Mouse (Mus musculus): Measurements from ENCODE around the gene Tmem108. TPM values are rescaled to one million over a fixed set of nuclear protein-coding genes. Genes with fewer than 3 reads are reported as not detected.

The Tmem108 gene
- polyA plus RNA-seq, 1 experiment from 2014 or later = 41.5 TPM

DNA sequence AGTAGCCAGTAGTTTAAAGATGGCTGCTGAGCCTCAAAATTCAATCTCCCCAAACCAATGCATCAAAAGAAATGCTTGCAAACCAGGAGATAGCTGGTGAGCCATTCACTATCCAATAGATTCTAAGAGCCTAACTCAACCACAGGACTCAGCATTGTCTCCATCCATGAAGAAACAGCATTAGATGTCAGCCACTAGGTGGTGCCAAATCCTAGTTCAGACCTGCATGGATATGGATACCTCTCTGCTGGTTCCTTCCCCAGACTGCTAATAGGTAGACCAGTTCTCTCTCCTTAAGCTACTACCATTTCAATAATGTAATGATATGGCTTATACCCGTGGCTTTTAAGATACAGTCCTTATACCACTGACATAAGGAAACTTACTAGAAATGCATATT lies 137.0 kb downstream of the Tmem108 start:
- no peak overlapping the region for H3K4me2 ChIP-seq
- no peaks in the 10 kb centered on the region for H3K27me3 ChIP-seq
- H3K4me1 ChIP-seq = peaks cover 19% of the 10 kb centered on the region
- H3K4me3 ChIP-seq = no peak overlapping the region
- H3K9ac ChIP-seq = no peak overlapping the region
- ATAC-seq = peak; percentile 83
- WGBS = 54% methylated on average over 1 of the region's 1 CpGs
- H3K36me3 ChIP-seq (ENCODE audit: poor library complexity, severe bottlenecking) = no peaks in the 10 kb centered on the region
- no peak overlapping the region for H3K27ac ChIP-seq
- H3K9me3 ChIP-seq (replicated peaks) = no peaks in the 10 kb centered on the region

- H3K4me2 ChIP-seq = no peak overlapping the region
- no peak for ATAC-seq
- peaks cover 10% of the 10 kb centered on the region for H3K4me1 ChIP-seq
- no peak overlapping the region for H3K4me3 ChIP-seq
- H3K9ac ChIP-seq = no peak overlapping the region
- no peaks in the 10 kb centered on the region for H3K9me3 ChIP-seq (replicated peaks)
- no peaks in the 10 kb centered on the region for H3K27me3 ChIP-seq
- no peaks in the 10 kb centered on the region for H3K36me3 ChIP-seq (ENCODE audit: poor library complexity, severe bottlenecking)
- no peak overlapping the region for H3K27ac ChIP-seq
- WGBS = 78% methylated on average over 19 of the region's 19 CpGs
Observed at GRCm38 (mm10) chr9:103623560-103624316, 137.9 kb downstream of the Tmem108 start.

DNA sequence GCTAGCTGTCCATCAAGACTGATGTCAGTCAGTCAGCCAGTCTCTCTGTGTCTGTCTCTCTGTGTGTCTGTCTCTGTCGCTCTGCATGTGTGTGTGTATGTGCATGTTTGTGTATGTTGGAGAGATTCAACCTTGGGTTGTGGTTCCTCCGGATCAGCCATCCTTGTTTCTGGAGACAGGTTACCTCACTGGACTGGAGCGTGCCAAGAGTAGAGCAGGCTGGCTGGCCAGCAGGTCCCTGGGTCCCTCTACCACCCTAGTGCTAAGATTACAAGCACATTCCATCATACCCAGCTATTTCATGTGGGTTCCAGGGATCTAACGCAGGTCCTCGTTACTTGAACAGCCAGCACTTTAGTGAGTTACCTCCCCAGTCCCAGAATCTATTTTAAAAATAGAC lies 138.6 kb downstream of the Tmem108 start:
- Histone ChIP-seq H3K27me3 (no peaks in the 10 kb centered on the region), H3K9ac (no peak overlapping the region), H3K36me3 (ENCODE audit: poor library complexity, severe bottlenecking) (no peaks in the 10 kb centered on the region), H3K27ac (no peak overlapping the region), H3K9me3 (replicated peaks) (no peaks in the 10 kb centered on the region), H3K4me1 (0 out of 2 replicates have a peak, but pooled peaks cover 3% of the 10 kb centered on the region), H3K4me3 (no peak overlapping the region), H3K4me2 (no peak overlapping the region)
- WGBS = 84% methylated on average over 5 of the region's 5 CpGs
- ATAC-seq = no peak

GRCm38 (mm10) chr9:103621870-103622269 lies 139.8 kb downstream of the Tmem108 start:
- Histone ChIP-seq H3K4me2 (no peak overlapping the region), H3K9ac (no peak overlapping the region), H3K4me3 (no peak overlapping the region), H3K36me3 (ENCODE audit: poor library complexity, severe bottlenecking) (no peaks in the 10 kb centered on the region), H3K27me3 (no peaks in the 10 kb centered on the region), H3K4me1 (0 out of 2 replicates have a peak, but pooled peaks cover 3% of the 10 kb centered on the region), H3K9me3 (replicated peaks) (no peaks in the 10 kb centered on the region), H3K27ac (no peak overlapping the region)
- ATAC-seq = no peak
- WGBS = 99% methylated on average over 2 of the region's 2 CpGs

- WGBS = 91% methylated on average over 8 of the region's 8 CpGs
- ATAC-seq = no peak
Observed at GRCm38 (mm10) chr9:103620517-103621212, 141.0 kb downstream of the Tmem108 start.

DNA sequence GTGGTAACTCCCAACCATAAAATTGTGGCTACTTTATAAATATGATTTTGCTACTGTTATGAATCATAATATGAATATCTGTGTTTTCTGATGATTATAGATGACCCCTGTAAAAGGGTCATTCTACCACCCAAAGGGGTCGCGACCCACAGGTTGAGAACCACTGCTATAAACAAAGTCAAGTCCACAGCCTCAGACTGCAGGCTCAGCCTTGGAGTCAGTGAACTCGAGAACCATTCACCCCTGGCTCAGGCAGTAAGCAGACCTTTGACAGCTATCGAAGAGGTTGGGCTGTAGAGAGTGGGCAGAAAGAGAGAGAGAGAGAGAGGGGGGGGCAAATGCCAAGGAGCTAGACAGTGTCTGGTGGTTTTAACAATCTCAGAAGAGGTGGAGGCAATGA lies 147.4 kb downstream of the Tmem108 start:
- Histone ChIP-seq H3K9ac (no peak overlapping the region), H3K36me3 (ENCODE audit: poor library complexity, severe bottlenecking) (0 out of 2 replicates have a peak, but pooled peaks cover 6% of the 10 kb centered on the region), H3K27ac (no peak overlapping the region), H3K27me3 (no peaks in the 10 kb centered on the region), H3K4me2 (no peak overlapping the region), H3K4me3 (no peak overlapping the region), H3K9me3 (replicated peaks) (peaks cover 12% of the 10 kb centered on the region; the same call in 1 of the 2 replicates), H3K4me1 (no peaks in the 10 kb centered on the region)
- no peak for ATAC-seq
- WGBS = 93% methylated on average over 4 of the region's 4 CpGs

More at GRCm38 (mm10) chr9:103620517-103621212, 141.0 kb downstream of the Tmem108 start:
- Histone ChIP-seq H3K9ac (no peak overlapping the region), H3K4me1 (0 out of 2 replicates have a peak, but pooled peaks cover 3% of the 10 kb centered on the region), H3K27ac (no peak overlapping the region), H3K4me2 (no peak overlapping the region), H3K9me3 (replicated peaks) (0 out of 2 replicates have a peak, but pooled peaks cover 4% of the 10 kb centered on the region), H3K27me3 (no peaks in the 10 kb centered on the region), H3K4me3 (no peak overlapping the region), H3K36me3 (ENCODE audit: poor library complexity, severe bottlenecking) (no peaks in the 10 kb centered on the region)

DNA sequence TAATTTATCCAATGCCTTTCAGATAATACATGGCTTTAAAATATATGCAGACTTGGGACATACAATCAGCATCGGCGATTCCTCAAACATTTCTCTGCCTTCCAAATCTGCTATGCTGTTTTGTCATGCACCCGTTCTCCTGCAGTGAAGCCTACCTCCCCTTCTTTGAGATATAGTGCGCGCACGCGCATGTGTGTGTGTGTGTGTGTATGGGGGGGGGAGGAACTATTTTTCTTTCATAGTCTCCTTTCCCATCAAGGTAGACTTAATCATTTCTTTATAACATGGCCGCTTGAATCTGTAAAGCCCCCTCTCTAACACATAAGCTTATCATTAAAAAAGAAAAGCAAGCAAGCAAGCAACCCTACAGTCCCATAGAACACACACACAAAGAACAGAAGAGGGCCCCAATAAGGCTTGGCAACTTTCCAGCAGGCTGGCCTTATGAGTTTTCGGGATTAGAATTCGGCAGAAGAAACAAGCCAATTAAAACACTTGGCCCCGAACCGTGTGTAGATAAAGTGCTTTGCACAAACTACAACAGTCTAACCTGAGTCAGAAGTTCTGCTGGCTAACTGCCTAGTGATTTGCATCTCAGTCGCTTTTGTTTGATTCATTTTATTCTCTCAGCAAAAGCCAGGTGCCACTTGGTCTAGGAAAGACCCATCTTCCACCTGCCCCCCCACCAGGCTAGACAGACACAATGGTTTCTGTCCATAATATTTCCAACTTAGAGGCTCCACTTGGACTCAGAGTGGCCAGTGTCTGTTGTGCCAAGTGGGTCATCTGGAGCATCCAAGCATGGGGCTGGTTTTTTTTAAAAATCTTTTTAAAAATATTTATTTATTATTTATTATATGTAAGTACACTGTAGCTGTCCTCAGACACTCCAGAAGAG lies 153.2 kb downstream of the Tmem108 start:
- no peak overlapping the region for H3K9ac ChIP-seq
- ATAC-seq = peak; percentile 79
- 32% methylated on average over 13 of the region's 13 CpGs for WGBS
- H3K4me1 ChIP-seq = peaks cover 19% of the 10 kb centered on the region
- no peaks in the 10 kb centered on the region for H3K27me3 ChIP-seq
- H3K27ac ChIP-seq = peak overlapping the region; percentile 36; the same call in 1 of the 2 replicates
- peaks cover 7% of the 10 kb centered on the region; the same call in 1 of the 2 replicates for H3K9me3 ChIP-seq (replicated peaks)
- 0 out of 2 replicates have a peak overlapping the region, but pooled peaks have one; percentile 0 for H3K4me2 ChIP-seq
- 0 out of 2 replicates have a peak, but pooled peaks cover 6% of the 10 kb centered on the region for H3K36me3 ChIP-seq (ENCODE audit: poor library complexity, severe bottlenecking)
- no peak overlapping the region for H3K4me3 ChIP-seq

- peaks cover 1% of the 10 kb centered on the region; the same call in 1 of the 2 replicates for H3K9me3 ChIP-seq (replicated peaks)
- WGBS = 84% methylated on average over 1 of the region's 1 CpGs
- peaks cover 19% of the 10 kb centered on the region for H3K4me1 ChIP-seq
- H3K36me3 ChIP-seq (ENCODE audit: poor library complexity, severe bottlenecking) = no peaks in the 10 kb centered on the region
- H3K27ac ChIP-seq = no peak overlapping the region
- no peak for ATAC-seq
- no peak overlapping the region for H3K4me3 ChIP-seq
- no peak overlapping the region for H3K4me2 ChIP-seq
- H3K9ac ChIP-seq = no peak overlapping the region
- H3K27me3 ChIP-seq = no peaks in the 10 kb centered on the region
Observed at GRCm38 (mm10) chr9:103606056-103606455, 155.6 kb downstream of the Tmem108 start.

- Histone ChIP-seq H3K4me1 (peaks cover 19% of the 10 kb centered on the region), H3K36me3 (ENCODE audit: poor library complexity, severe bottlenecking) (no peaks in the 10 kb centered on the region), H3K4me2 (no peak overlapping the region), H3K27ac (no peak overlapping the region), H3K27me3 (no peaks in the 10 kb centered on the region), H3K9ac (no peak overlapping the region), H3K9me3 (replicated peaks) (no peaks in the 10 kb centered on the region), H3K4me3 (no peak overlapping the region)
- 81% methylated on average over 6 of the region's 6 CpGs for whole genome bisulfite sequencing
- no peak for ATAC-seq
Observed at GRCm38 (mm10) chr9:103603792-103604191, 157.8 kb downstream of the Tmem108 start.

GRCm38 (mm10) chr9:103601878-103602277 lies 159.8 kb downstream of the Tmem108 start:
- Histone ChIP-seq H3K4me3 (no peak overlapping the region), H3K27ac (no peak overlapping the region), H3K9ac (no peak overlapping the region), H3K36me3 (ENCODE audit: poor library complexity, severe bottlenecking) (no peaks in the 10 kb centered on the region), H3K4me1 (peaks cover 8% of the 10 kb centered on the region), H3K9me3 (replicated peaks) (no peaks in the 10 kb centered on the region), H3K4me2 (no peak overlapping the region), H3K27me3 (no peaks in the 10 kb centered on the region)
- 84% methylated on average over 4 of the region's 4 CpGs for WGBS
- ATAC-seq = no peak

DNA sequence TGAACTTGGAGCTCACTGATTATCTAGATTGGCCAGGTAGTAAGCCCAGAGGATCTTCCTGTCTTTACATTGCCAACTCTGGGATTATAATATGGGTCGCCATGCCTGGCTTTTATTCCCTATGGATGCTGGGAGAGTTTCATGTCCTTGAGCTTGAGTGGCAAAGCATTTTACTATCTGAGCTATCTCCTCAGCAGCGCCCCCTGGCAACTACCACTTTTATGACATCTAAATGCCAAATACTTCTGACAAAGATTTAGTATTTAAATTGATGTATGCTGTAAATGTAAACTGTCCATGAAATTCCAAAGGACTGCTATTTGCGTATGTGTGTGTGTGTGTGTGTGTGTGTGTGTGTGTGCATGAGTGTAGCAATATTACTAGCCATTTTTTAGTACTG lies 160.8 kb downstream of the Tmem108 start:
- Histone ChIP-seq H3K27ac (no peak overlapping the region), H3K27me3 (no peaks in the 10 kb centered on the region), H3K9me3 (replicated peaks) (no peaks in the 10 kb centered on the region), H3K4me3 (no peak overlapping the region), H3K9ac (no peak overlapping the region), H3K36me3 (ENCODE audit: poor library complexity, severe bottlenecking) (no peaks in the 10 kb centered on the region), H3K4me2 (no peak overlapping the region), H3K4me1 (peaks cover 3% of the 10 kb centered on the region)
- WGBS = 59% methylated on average over 3 of the region's 3 CpGs
- no peak for ATAC-seq

All from forebrain, embryonic 13.5 days (tissue).